Mouse (Mus musculus): ENCODE results near the gene Slc9a5.
A peak's percentile ranks its signal among the peaks of the same experiment; 100 is the strongest.

Slc9a5 gene

GRCm38 (mm10) chr8:105348450-105349095 lies at the start of gene Slc9a5:
Slc9a5 (plus strand) TSS chr8:105348843.
- peak; percentile 36 for DNase-seq

- DNase-seq: no peak
Measured at GRCm38 (mm10) chr8:105299962-105300361, 48.7 kb upstream of the Slc9a5 start.

- no peak for DNase-seq
Measured at GRCm38 (mm10) chr8:105303396-105303795, 45.2 kb upstream of the Slc9a5 start.

GRCm38 (mm10) chr8:105303874-105304273 lies 44.8 kb upstream of the Slc9a5 start:
- DNase-seq: no peak

- DNase-seq: no peak
Measured at GRCm38 (mm10) chr8:105304325-105305210, 44.1 kb upstream of the Slc9a5 start.

- DNase-seq: peak; percentile 90
Measured at GRCm38 (mm10) chr8:105305211-105306145, 43.2 kb upstream of the Slc9a5 start, which contains the start of gene Elmo3. Elmo3 (plus strand) TSS chr8:105305601.

- no peak for DNase-seq
Measured at GRCm38 (mm10) chr8:105306146-105306691, 42.4 kb upstream of the Slc9a5 start.

GRCm38 (mm10) chr8:105307670-105308069 lies 41.0 kb upstream of the Slc9a5 start:
- no peak for DNase-seq

GRCm38 (mm10) chr8:105308428-105308827 lies 40.2 kb upstream of the Slc9a5 start:
- DNase-seq: no peak

- DNase-seq: no peak
Measured at GRCm38 (mm10) chr8:105309142-105309847, 39.3 kb upstream of the Slc9a5 start.

- no peak for DNase-seq
Measured at GRCm38 (mm10) chr8:105310118-105310517, 38.5 kb upstream of the Slc9a5 start.

- no peak for DNase-seq
Measured at GRCm38 (mm10) chr8:105311718-105312117, 36.9 kb upstream of the Slc9a5 start.

GRCm38 (mm10) chr8:105312891-105313481 lies 35.7 kb upstream of the Slc9a5 start:
- no peak for DNase-seq

- DNase-seq: no peak
Measured at GRCm38 (mm10) chr8:105313622-105314402, 34.8 kb upstream of the Slc9a5 start.

- DNase-seq: no peak
Measured at GRCm38 (mm10) chr8:105315073-105315769, 33.4 kb upstream of the Slc9a5 start.

GRCm38 (mm10) chr8:105317941-105318340 lies 30.7 kb upstream of the Slc9a5 start:
- DNase-seq: no peak

- DNase-seq: no peak
Measured at GRCm38 (mm10) chr8:105318662-105319190, 29.9 kb upstream of the Slc9a5 start.

- no peak for DNase-seq
Measured at GRCm38 (mm10) chr8:105323183-105323582, 25.5 kb upstream of the Slc9a5 start.

GRCm38 (mm10) chr8:105325641-105326093 lies 23.0 kb upstream of the Slc9a5 start:
- no peak for DNase-seq

Data from kidney, adult 18-20 months (tissue).